Mouse (Mus musculus) forelimb bud, embryonic 11.5 days (tissue): ENCODE data around the gene Thrap3.
"Not testable (repeated sequence)": the region's sequence is repeated elsewhere in the genome, so short reads cannot be mapped to it uniquely, and the experiment has no call there.

Experiments
- DNase-seq: peaks from one replicate; pipeline ENCODE4 v3.0.0-alpha.2; 2012; ENCODE audit warnings: low read depth, low spot score

The Thrap3 gene

DNA sequence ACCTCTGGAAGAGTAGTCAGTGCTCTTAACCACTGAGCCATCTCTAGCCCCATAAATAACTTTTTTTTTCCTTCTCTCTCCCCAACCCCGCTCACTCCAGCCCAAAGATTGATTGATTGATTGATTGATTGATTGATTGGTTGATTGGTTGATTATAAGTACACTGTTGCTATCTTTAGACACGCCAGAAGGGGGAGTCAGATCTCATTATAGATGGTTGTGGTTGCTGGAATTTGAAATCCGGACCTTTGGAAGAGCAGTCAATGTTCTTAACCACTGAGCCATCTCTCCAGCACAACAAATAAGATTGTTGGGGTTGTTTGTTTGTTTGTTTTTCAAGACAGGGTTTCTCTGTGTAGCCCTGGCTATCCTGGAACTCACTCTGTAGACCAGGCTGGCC, 17.0 kb upstream of the Thrap3 start:
- DNase-seq = not testable (repeated sequence)

GRCm38 (mm10) chr4:126217771-126218170, 15.2 kb upstream of the Thrap3 start:
- no peak for DNase-seq

DNA sequence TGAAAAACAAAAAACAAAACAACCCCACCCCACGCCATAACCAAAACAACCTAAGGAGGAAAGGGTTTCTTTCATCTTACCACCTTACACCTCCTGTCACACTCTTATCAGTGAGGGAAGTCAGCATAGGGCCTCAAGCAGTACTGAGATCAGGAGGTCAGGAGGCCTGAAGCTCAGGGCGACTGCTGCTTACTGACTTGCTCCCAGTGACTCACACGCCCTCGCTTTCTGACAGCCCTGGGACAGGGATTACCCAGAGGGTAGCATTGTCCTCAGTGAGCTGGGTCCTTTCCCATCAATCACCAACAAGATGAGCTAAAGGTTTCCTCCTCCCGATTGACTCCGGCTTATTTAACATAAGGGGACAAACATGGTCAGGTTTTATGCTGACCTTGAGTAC, 4.5 kb upstream of the Thrap3 start:
- no peak for DNase-seq

DNA sequence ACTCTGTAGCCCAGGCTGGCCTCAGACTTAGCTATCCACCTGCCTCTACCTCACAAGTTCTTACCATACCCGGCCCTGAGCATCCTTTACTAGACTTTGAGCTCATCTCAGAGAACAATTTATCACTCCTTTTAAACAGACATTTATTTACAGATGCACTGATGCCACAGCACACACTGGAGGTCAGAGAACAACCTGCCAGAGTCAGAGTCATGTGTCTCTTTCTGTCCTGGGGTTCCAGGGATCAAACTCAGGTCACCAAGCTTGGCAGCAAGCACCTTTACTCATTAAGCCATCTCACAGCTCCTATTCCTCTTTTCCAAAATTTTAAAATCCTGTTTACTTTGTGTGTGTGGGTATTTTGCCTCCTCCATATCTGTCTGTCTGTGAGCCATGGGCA, 2.8 kb upstream of the Thrap3 start:
- DNase-seq = no peak

- no peak for DNase-seq
Observed at GRCm38 (mm10) chr4:126204661-126205230, 2.2 kb upstream of the Thrap3 start.

DNA sequence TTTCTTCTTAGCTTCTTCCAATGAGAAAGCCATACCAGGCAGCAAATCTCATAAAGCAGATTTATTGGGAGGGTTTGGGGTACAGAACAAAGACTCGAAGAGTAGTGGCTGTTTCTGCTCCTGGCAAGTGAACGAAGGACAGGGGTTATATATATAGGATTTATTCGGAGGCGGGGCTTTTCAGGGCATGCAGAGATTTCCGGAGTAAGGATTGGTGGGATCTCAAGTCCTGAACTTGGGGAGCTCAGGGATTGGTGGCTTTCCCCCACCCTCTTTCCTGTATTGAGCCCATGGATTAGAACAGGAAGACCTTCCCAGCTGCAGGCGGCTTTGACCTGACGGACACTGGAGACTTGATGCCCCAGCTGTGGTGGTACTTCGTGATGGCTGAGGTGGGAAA, 1.5 kb upstream of the Thrap3 start:
- no peak for DNase-seq

DNA sequence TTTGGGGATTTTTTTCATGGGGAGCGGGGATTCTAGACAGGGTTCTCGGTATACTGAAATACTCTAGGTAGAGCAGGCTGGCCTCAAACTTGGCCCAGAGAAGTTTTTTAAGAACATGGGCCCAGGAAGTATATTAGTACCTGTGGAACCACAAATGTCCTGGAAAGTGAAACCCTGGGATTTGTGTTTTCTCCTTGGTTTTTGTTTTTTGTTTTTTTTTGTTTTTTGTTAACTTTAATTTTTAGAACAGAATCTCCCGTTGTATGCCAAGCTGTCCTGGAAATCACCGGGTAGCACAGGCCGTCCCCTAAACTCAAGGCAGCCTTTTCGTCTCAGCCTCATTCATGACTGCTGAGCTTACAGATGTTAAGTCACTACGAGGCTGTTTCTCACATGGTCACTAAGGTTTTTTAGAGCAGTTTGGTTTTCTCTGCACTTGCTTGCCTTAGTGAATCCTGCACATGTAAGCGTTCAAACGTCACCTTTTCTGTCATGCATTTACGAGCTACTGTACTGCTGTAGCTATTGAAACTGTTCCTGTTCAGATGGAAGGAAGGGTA, 856 bp upstream of the Thrap3 start:
- DNase-seq = no peak

GRCm38 (mm10) chr4:126201514-126202302, 852 bp downstream of the Thrap3 start:
- peak; percentile 51 for DNase-seq

GRCm38 (mm10) chr4:126200656-126201055, 1.9 kb downstream of the Thrap3 start:
- no peak for DNase-seq

- DNase-seq = no peak
Observed at GRCm38 (mm10) chr4:126200036-126200435, 2.5 kb downstream of the Thrap3 start.

GRCm38 (mm10) chr4:126199556-126199955, 3.0 kb downstream of the Thrap3 start:
- no peak for DNase-seq

DNA sequence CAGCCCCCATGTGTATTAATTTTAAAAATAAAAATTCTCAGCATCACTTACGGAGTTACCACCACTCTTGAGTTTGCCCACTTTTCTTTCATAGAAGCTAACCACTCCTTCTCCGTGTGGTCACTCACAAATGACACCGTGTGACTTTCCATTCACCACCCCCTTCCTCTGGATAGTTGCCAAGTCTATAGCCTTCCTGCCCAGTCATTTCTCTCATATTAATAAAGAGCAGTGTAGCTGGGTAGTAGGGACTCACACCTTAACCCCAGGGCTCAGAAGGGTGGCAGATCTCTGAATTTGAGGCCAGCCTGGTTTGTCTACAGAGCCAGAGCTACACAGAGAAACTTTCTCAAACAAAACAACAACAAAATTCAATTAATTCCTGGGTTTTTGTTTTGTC, 5.1 kb downstream of the Thrap3 start:
- DNase-seq = no peak

DNA sequence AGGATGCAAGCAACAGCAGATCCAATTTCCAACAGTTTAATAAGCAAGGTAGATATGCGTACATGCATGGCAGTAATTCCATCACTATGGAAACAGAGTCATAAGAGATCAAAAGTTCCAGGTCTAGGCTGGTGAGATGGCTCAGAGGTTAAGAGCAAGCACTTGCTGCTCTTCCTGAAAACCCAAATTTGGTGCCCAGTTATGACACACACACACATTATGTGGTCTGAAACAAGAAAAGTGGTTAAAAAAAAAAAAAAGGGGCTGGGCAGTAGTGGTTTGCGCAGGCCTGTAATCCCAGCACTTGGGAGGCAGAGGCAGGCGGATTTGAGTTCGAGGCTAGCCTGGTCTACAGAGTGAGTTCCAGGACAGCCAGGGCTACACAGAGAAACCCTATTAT, 7.6 kb downstream of the Thrap3 start:
- DNase-seq = no peak

GRCm38 (mm10) chr4:126194216-126194615, 8.3 kb downstream of the Thrap3 start:
- no peak for DNase-seq

DNA sequence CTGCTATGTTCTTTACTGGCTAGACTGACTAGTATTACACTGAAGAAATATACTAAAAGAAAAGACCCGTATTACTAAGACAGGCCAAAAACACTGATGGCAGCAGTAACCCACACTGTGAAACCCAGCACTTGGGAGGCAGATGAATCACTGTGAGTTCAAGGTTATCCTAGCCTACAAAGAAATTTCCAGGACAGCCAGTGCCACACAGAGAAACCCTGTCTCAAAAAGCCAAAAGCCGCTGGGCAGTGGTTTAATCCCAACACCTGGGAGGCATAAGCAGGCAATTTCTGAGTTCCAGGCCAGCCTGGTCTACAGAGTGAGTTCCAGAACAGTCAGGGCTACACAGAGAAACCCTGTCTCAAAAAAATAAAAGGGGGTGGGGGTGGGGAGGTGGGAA, 11.9 kb downstream of the Thrap3 start:
- DNase-seq = no peak

DNA sequence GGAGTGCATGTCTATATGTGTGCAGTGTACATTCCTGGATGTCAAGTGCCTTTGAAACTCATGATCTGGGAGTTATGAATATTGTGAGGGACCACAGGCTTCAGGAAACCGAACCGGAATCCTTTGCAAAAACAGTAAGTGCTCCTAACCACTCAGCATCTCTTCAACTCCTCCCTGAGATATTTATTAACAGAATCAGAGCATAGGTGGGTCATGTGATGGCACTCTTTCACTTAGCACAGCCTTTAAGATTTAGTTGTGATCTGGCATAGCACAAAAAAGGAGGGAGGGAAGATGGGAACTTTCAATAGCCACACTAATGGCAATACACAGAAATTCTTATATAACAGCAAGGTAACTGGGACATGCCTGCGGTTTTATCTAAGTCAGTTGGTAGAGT, 15.5 kb downstream of the Thrap3 start:
- no peak for DNase-seq

DNA sequence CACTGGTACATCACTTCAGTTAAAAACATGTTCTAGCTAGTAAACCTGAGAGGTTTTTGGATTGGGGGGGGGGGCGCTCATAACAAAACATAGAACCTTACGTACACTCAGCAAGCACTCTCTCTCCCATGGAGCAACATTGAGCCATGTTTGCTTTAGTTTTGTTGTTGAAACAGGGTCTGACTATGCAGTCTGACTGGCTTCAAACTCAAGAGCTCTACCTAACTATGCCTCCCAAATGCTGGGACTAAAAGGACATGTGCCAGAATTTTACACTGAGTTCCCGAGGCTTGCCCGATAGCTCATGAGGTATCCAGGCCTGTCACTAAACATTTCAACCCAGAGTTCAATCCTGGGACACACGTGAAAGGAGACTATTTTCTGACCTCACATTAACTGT, 19.5 kb downstream of the Thrap3 start:
- DNase-seq = no peak

DNA sequence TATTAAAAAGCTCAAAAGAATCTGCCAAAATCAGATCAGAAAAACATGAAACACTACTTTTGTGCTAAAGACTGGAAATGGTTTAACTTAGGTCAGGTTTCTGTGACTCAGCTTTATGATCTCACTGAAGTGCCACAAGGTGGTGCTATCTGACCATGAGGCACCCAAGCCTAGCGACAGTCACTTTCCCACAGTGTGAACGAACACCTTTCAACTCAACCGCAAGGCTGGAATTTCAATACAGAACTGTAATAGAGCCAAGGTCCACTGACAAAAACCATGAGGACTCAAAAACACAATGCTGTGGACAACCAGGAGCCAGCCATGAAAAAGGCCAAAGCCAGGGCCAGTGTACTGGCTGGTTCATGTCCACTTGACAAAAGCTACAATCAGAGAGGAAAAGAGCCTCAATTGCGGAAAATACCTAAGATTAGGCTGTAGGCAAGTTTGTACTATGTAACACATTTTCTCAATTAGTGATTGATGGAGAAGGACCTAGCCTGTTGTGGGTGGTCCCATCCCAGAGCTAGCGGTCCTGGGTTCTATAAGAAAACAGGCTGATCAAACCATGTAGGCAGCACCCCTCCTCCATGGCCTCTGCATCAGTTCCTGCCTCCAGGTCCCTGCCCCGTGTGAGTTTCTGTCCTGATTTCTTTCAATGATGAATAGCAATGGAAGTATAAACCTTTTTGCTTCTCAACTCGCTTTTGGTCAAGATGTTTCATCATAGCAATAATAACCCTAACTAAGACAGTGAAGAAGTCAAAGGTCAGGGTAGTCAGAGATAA, 21.2 kb downstream of the Thrap3 start:
- peak; percentile 47 for DNase-seq

GRCm38 (mm10) chr4:126175980-126176379, 26.6 kb downstream of the Thrap3 start:
- not testable (repeated sequence) for DNase-seq

DNA sequence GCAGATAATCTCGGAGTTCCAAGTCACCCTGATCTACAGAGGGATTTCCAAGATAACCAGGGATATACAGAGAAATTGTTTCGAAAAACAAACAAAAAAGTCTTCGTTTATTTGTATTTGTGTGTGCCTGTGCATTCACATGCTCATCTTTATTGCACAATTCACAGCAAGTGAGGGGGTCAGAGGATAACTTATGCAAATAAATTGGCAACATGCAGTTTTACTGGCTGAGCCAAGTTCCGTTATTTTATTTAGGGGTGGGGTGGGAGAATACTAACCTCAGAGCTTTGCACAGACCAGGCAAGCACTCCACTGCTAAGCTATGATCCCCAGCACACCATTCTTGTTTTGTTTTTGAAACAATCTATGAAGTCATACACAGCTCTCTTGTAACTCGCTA, 28.8 kb downstream of the Thrap3 start:
- DNase-seq = no peak

DNA sequence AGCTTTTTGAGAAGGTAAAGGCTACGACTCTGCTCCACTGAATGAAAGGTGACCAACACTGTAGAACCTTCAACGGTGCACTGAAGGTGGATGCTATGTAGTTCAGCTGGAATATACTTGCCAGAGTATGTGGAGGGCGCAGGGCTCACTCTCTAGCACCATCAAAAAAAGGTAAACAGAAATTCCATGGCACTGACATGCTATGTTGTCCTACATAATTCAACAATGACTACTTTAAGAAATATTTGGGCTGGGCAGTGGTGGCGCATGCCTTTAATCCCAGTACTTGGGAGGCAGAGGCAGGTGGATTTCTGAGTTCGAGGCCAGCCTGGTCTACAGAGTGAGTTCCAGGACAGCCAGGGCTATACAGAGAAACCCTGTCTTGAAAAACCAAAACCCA, 31.8 kb downstream of the Thrap3 start:
- not testable (repeated sequence) for DNase-seq

DNA sequence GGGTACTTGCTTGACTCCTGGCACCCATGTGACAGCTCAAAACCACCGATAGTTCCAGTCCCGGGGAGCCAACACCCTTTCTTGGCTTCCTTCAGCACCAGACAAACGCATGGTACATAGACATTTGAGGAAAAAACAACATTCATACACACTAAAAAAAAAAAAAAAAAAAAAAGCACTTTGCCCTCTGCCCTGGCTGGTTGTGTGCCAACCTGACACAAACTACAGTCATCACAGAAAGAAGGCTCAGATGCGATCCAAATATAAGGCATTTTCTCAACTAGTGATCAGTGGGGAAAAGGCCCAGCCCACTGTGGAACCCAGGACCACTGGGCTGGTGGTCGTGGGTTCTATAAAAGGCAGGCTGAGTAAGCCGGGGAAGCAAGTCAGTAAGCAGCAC, 33.7 kb downstream of the Thrap3 start:
- DNase-seq = no peak
